Mouse (Mus musculus): ENCODE data around the gene Dcaf5. TPM values are rescaled to one million over a fixed set of nuclear protein-coding genes. Genes with fewer than 3 reads are reported as not detected.
"Not testable (repeated sequence)": the region's sequence is repeated elsewhere in the genome, so short reads cannot be mapped to it uniquely, and the experiment has no call there.

Dcaf5 gene
- 10 to 100 TPM; 58.4 to 64.0 TPM for total RNA-seq (2021)

GRCm38 (mm10) chr12:80436336-80436976 lies at the start of gene Dcaf5:
TSS of gene Dcaf5 (minus strand) at chr12:80436601.
- DNase-seq: peak; percentile 83
- intact Hi-C loops (cut with DNase I): no loop called here

- no peak for DNase-seq
- intact Hi-C loops (cut with DNase I): no loop called here
Measured at GRCm38 (mm10) chr12:80483397-80483796, 47.0 kb upstream of the Dcaf5 start.

- DNase-seq: no peak
- intact Hi-C loops (cut with DNase I): no loop called here
Measured at GRCm38 (mm10) chr12:80479986-80480385, 43.6 kb upstream of the Dcaf5 start.

DNA sequence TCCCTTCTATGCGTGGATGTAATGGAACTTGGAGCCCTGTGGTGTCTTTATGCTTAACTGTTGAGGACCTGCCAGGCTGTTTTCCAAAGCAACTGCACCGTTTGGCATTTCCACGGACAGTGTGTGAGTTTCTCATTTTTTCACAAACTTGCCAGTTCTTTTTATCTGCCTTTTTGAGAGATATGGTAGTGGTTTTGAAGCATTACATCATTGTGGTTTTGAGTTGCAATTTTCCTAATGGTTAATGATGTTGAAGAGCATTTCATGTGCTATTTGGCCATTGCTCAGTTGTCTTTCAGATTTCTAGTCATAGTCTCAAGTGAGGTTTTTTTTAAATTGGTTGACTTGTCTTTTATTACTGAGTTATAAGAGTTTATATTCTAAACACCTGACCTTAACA lies 37.3 kb upstream of the Dcaf5 start:
- intact Hi-C loops (cut with DNase I): no loop called here
- DNase-seq: no peak

DNA sequence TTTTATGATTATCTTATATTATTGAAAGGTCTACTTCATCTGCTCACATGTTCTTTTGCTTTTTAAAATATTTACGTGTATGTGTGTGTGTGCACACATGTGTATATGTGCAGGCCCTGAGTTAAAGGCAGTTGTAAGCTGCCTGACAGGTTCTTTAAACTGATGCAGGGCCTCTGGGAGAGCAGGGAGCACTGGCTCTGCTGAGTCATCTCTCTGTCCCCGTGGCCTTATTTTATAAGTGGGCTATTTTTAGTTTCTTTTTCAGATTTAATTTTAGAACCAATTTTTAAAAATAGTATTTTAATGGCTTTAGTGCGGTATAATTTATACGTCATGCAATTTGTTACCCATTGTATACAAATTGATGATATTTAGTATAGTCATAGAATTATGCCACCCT lies 35.5 kb upstream of the Dcaf5 start:
- no peak for DNase-seq
- intact Hi-C loops (cut with DNase I): no loop called here

GRCm38 (mm10) chr12:80470206-80470605 lies 33.8 kb upstream of the Dcaf5 start:
- DNase-seq: no peak
- intact Hi-C loops (cut with DNase I): no loop called here

DNA sequence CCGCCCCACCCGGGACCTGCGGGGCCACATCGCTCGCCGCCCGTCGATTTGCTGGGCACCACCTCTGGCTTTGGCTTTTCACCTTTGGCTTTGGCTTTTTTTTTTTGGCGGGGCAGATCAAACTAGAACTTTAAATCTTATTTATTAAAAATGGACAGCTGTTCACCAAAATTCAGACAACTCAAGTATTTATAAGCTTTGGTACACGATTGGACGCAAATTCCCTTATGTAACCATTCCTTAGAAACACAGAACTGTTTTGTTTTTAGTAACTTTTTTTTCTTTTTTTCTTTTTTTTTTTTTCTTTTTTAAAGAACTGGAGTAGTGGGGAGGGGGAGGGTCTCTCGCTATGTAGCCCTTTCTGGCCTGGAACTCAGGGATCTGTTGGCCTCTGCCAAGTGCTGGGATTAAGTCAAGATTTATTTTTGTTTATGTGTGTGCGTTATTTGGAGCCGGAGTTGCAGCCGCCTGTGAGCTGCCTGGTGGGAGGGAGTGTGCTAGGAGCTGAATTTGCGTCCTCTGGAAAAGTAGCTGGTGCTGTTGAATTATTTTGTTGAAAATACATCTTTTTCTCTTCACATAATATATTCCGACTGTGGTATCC lies 27.4 kb upstream of the Dcaf5 start:
- intact Hi-C loops (cut with DNase I): no loop called here

DNA sequence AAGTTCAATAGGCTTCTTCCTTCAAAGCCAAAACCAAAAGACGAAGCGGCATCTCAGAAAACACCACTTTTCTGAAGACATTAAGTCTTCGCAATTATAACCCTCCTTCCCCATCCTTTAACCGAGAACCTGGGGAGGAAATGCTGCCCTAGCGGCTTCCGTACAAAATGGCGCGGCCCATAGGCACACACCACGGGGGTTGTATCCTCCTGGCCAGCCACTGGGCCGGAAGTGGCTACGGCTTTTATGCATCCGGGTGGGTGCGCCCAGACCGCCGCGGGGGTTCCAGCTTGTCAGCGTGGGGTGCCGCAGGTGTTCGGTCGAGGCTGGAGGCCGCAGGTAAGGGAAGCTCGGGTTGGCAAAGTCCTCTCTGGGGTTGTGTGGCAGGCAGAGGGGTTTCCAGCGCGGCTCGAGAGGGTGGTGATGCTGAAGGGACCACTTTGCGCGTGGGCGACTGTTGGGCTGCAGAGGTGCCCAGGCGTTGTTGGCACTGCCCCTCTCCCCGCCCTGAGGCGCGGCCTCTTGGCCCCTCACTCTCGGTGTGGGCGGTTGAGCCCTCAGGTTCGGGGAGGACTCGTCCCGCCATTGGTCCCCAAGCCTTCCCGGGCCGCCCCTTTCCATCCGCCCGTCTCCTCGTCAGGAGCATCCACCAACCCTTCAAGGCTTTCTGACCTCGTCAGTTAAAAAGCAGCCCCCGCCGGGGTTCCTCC lies 26.7 kb upstream of the Dcaf5 start, which contains the start of gene Exd2:
Gene Exd2 (plus strand): TSS at position 154 of the 710 bp plus-strand sequence.
- peak; percentile 92 for DNase-seq

More for the DNA sequence above, 27.4 kb upstream of the Dcaf5 start:
- DNase-seq: peak; percentile 14

DNA sequence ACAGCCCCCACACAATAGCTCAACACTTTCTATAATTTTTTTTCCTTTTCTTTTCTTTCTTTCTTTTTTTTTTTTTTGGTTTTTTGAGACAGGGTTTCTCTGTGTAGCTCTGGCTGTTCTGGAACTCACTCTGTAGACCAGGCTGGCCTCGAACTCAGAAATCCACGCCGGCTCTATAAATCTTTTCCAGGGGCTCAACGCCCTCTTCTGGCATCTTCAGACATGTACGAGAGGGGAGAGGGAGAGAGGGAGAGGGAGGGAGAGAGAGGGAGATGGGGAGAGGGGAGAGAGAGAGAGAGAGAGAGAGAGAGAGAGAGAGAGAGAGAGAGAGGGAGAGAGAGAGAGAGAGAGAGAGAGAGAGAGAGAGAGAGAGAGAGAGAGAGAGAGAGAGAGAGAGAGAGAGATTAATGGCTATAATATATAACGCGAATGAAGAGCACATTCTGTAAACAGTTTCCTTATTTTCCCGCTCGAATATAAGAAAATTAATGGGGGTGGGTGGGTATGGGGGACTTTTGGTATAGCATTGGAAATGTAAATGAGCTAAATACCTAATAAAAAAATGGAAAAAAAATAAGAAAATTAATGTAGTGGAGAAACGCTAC lies 26.0 kb upstream of the Dcaf5 start:
- intact Hi-C loops (cut with DNase I): not testable (repeated sequence)
- DNase-seq: peak; percentile 34

More for the DNA sequence above, 26.7 kb upstream of the Dcaf5 start, which contains the start of gene Exd2:
- intact Hi-C loops (cut with DNase I): no loop called here

GRCm38 (mm10) chr12:80458033-80458432 lies 21.6 kb upstream of the Dcaf5 start:
- intact Hi-C loops (cut with DNase I): no loop called here
- DNase-seq: no peak

DNA sequence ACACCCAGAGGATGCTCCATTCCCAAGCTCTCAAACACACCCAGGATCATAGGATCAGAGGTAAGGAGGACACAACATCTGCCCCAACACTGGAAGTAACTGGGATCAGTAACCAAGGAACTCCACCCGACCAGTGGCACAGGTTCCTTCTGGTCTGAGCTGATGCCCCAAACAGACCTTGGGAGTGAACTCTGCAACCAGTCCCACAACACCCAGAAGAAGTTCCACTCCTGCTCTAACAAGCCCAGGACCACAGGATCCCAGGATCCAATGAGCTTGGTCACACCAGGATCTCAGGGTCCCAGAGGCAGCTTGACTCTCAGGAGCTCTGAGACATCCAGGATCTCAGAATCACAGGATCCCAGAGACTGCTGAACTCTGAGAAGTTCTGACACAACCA lies 17.1 kb upstream of the Dcaf5 start:
- intact Hi-C loops (cut with DNase I): no loop called here
- no peak for DNase-seq

DNA sequence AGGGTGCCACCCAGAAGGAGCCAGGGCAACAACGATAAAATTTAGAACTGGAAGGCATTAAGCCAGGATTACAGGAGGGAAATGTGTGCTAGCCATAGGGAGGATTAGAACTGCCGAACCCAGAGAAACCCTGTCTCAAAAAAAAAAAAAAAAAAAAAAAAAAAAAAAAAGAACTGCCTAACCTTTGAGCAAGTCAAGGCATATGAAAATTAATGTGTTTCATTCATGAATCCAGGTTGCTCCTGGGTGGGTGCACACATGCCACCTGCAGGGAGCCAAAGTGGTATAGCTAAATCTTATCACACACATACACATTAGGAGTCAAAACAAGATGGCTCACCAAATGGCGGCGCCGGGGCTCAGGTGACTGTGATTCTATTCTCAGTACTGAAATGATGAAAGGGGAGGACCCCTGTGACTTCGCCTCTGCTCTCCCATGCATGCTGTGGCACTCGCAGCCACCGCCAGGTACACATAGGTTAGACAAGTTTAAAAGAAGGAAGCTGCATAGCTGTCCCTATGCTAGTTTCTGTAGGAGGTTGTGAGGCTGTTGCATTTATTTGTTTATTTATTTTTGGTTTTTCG lies 8.2 kb upstream of the Dcaf5 start:
- intact Hi-C loops (cut with DNase I): no loop called here
- no peak for DNase-seq

DNA sequence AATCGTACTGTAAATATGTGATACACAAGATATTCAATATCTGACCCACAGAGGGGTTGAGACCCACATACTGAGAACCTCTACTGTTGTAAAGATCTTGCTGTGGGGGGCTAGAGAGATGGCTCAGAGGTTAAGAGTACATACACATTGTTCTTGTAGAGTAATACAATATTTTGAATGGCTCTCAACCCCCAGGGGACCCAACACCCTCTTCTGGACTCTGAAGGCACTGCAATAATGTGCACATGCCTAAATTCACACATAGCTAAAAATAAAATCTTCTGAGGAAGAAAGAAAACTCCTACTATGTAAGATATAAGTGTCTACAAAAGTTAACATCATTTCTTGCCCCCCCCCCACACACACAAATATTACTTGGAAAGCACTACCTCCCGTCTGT lies 4.6 kb upstream of the Dcaf5 start:
- peak; percentile 15 for DNase-seq
- intact Hi-C loops (cut with DNase I): no loop called here

DNA sequence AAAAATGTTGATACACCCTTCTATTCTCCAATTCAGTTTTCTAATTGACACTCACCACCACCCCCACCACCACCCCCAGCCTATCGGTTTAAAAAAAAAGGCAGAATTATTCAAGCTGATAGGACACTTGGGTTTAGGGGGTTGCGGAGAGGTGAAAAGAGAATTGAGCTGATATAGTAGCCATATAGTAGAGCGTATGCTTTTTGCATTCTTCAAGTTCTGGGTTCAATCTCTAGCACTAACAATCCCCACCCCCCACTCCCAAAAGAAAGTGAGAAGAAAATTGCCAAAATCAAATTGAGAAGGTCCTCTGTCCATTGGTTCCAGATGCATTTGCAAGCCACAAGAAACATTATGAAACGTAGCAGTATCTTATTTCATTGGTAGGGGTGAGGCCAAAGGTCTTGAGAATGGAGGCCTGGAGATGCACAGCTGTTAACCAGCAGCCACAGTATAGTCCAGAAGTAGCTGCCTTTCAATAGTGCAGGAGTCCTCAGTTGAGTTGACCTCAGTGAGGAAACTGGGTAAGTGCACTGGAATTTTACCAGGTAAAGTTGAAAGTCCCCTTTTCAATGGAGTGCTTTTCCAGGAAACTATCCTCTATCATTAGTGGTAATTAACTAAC lies 762 bp upstream of the Dcaf5 start:
- no peak for DNase-seq
- intact Hi-C loops (cut with DNase I): no loop called here

GRCm38 (mm10) chr12:80435887-80436286 lies 514 bp downstream of the Dcaf5 start:
- intact Hi-C loops (cut with DNase I): no loop called here
- no peak for DNase-seq

DNA sequence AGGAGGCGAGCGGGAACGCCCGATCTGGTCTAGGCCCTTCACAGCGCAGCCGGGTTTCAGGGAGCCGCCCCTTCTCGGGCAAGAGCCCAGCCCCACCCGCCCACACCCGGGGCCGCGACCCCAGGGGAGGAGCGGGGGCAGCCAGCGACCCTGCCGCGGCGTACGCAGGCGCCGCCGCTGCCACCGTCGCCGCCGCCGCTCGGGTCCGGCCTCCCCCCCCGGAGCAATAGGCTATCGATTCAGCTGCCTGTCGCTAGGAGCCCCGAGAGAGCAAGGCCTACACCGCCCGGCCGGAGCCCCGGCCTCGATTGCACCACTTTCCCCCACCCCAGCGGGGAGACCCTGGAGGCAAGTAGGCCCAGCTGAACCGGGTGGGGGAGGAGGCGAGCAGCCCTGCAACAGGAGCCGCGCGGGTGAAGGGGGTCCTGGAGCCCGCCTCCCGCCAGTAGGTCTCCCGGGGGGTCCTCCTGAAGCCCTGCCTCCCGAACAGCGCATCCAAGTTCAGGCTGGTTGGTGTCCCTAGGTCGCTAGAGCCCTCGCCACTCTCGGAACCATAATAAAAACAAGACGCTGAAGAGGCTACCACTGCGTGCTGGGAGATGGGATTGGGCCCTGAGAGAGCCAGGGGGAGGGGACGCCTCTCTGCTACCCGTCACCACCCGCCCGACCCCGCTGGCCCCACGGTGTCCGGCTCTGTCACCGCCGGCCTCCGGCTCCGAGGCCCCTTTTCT lies 1.3 kb downstream of the Dcaf5 start:
- peak; percentile 79 for DNase-seq
- intact Hi-C loops (cut with DNase I): no loop called here

DNA sequence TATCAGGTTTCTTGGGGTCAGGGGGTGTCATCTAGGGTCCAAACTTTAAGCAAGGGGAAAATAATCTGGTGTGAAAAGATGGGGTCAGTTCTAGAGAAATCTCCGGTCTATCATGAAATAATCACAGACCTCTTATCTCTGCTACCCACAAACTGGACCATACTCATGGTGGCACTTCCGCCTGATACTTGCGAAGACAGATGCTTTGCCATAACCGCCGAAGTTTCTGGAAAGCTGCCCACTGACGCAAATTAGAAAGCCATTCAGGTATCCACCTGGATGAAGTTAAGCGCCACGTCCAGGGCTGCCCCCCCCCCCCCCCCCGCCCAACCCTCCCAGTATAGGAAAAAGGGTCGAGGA lies 1.8 kb downstream of the Dcaf5 start:
- no peak for DNase-seq
- intact Hi-C loops (cut with DNase I): no loop called here

DNA sequence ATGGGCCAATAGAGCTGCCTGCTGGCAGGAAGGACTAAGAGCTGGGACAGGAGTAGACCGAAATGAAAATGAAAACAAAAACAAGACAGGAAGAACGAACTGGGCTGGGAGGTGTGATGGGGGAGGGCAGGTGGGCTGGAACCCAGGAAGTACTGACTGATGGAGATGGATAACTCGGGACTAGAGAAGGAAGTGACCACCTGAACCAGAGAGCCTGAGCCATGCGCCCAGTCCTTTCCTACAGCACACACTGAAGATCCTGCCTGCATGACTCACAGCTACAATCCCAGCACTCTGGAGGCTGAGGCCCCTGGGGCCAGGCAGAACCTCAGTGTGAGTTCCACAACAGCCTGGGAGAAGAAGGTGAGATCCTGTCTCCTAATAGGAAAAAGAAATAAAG lies 3.1 kb downstream of the Dcaf5 start:
- intact Hi-C loops (cut with DNase I): no loop called here
- DNase-seq: no peak

- no peak for DNase-seq
- intact Hi-C loops (cut with DNase I): no loop called here
Measured at GRCm38 (mm10) chr12:80427683-80428082, 8.7 kb downstream of the Dcaf5 start.

DNA sequence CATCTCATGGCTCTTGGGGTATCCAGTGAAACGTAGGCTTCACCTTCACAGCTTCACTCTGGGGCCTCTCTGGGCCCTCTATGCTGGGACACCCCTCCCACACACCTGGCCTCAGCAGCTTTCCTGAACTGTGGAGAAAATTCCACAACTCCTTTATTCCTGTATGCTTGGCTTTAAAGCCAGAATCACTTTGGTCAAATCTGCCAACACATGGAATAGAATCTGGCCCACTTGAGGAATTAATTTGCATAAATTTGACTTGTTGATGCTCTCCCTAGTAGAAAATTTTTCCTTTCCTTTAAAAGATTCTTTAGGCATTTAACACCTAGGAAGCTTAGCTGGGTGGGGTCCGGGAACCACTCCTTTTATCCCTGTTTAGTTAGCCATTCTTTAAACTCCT lies 21.3 kb downstream of the Dcaf5 start:
- DNase-seq: no peak
- intact Hi-C loops (cut with DNase I): no loop called here
